Mouse (Mus musculus) brown adipose tissue, adult 24 weeks (tissue): ENCODE measurements around the gene Dync1i1. TPM values are rescaled to one million over a fixed set of nuclear protein-coding genes. Genes with fewer than 3 reads are reported as not detected.

Experiments used
- H3K27ac ChIP-seq: fragments of 200-500 bp; replicated peaks from 2 replicates; pipeline ENCODE4 v1.5.1; 2012; ENCODE audit warnings: low read depth, mild to moderate bottlenecking, low read length
- H3K4me1 ChIP-seq: fragments of 200-500 bp; 2 replicates; pipeline ENCODE4 v1.6.1; 2012; ENCODE audit warnings: low read length, mixed read lengths; ENCODE audit not compliant: control insufficient read depth, insufficient read depth, insufficient read length
- H3K4me3 ChIP-seq: fragments of 200-500 bp; 2 replicates; pipeline ENCODE4 v1.5.1; 2012; ENCODE audit warnings: low read depth, mild to moderate bottlenecking, low read length, moderate library complexity; ENCODE audit not compliant: insufficient read depth
- polyA plus RNA-seq: library from polyadenylated mRNA; stranded (reverse); fragments of >200 nt; gene quantifications from 2 replicates; pipeline ENCODE4 v1.2.4, GENCODE M21; 2012; ENCODE audit not compliant: missing spikeins, insufficient read depth, insufficient read length

Gene Dync1i1
- polyA plus RNA-seq, 1 experiment: not detected

DNA sequence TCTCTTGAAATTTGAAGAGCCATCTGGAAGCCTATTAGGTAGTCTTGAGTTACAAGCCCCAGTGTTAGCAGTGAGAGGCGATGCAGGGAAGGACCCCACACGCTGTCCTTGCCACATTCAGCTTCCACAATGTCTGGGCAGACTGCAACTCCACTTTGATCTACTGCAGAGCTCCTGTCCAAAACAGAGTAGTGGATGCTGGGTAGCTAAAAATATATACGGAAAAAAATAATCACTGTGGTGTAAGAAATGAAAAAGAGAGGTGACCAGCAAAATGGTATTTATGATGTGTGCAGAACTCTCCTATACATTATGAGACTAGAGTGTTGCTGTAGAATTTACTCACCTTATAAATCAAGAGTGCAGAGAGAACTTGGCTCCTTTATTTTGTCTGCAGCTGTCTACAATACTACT, 82.6 kb downstream of the Dync1i1 start:
- Histone ChIP-seq H3K4me3 (no peak overlapping the region), H3K4me1 (no peaks in the 10 kb centered on the region), H3K27ac (no peak overlapping the region)

DNA sequence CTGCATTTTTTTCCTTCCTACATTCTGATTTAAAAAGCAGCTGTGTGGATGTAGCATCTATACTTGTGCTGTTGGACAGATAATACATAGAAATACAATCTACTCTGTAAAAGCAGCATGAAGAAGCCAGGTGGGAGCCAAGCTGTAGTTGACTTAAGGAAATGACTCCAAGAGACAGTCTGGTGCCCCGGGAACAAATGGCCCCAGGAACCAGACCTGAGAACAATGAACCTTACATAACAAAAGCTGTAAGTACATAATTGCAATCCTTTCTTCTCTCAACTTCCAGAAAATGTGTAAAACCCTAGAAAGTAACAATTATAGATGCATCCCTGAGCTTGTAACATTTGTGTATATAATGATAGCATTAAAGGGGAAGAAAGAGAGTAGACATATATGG, 86.6 kb downstream of the Dync1i1 start:
- Histone ChIP-seq H3K4me1 (no peaks in the 10 kb centered on the region), H3K27ac (no peak overlapping the region), H3K4me3 (no peak overlapping the region)

DNA sequence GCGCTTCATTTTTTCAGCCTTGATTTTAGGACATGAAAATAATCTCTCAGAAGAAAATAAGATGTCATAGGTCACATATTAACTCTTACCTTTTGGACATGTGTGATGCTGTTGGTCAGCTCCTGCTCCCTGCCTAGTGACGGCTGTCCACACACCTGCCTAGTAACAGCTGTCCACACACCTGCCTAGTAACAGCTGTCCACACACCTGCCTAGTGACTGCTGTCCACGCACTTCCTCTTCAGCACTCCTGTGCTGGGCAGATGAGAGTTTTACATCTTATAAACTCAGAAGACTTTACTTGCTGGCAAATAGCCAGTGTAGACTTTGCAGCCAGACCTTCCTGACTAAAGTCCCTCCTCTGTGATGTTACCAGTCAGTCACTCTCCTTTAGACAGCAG, 94.2 kb downstream of the Dync1i1 start:
- no peaks in the 10 kb centered on the region for H3K4me1 ChIP-seq
- no peak overlapping the region for H3K4me3 ChIP-seq

DNA sequence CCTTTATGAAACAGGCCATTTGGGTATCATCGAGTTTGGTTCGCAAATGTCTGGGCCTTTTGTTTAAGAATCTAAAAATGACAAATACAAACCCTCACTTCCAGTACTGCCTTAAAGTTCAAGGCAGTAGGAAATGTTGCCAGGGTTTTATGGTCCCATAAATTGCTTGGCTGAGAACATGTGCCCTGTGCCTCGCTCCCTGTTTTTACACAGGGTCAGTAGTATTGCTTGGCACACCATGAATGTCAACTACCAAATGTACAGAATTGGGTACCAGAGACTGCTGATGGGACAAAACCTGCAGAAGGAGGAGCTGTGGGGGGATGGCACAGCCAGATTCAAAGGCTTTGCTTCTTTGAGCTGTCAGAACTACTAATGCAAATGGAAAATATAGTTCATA, 100.0 kb downstream of the Dync1i1 start:
- Histone ChIP-seq H3K27ac (no peak overlapping the region), H3K4me3 (no peak overlapping the region), H3K4me1 (no peaks in the 10 kb centered on the region)

More for the DNA sequence above, 94.2 kb downstream of the Dync1i1 start:
- H3K27ac ChIP-seq: no peak overlapping the region

DNA sequence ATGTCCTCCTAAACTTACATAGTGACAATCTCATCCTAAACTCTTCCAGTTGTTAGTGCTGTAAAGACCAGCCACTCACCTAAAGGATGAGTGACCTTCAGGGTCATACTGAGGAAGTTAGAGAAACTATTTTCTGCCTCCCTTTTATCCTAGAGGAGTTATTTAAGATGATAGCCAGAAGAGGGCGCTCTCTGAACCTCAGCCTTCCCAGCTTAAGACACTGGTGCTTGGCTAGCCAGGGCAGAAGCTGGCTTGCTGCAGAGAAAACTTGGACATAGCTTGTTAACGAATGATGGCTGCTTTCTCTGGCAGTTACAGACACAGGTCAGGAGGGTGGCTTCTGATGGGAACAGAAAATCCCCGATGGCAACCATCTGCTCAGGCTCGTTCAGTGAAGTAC, 101.6 kb downstream of the Dync1i1 start:
- Histone ChIP-seq H3K4me3 (no peak overlapping the region), H3K4me1 (no peaks in the 10 kb centered on the region), H3K27ac (no peak overlapping the region)

DNA sequence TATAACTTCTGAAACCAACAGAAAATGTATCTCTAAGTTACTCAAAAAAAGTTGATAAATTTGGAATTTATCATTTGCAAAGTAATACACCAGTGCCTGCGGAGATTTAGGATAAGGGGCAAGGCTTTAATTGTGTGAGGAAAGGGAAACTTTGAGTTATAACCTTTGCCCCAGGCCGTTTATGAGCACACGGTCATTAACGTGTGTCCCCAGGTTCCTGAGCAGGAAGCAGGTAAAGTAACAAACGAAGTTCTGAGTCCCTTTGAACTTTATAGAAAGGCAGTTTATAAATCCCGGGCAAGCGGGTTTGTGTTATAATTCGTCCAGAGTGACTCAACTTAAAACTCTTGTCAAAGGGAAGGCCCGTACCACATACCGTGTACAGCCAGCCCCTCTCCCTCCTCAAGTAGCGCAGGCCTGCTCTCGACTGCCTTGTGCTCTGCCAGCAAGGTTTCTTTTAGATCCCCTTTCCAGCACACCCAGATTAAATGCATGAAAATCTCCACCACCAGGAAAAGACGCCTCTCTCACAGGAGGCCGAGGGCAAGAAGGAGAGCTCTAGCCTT, 103.1 kb downstream of the Dync1i1 start:
- H3K27ac ChIP-seq: no peak overlapping the region
- no peaks in the 10 kb centered on the region for H3K4me1 ChIP-seq
- H3K4me3 ChIP-seq: no peak overlapping the region

DNA sequence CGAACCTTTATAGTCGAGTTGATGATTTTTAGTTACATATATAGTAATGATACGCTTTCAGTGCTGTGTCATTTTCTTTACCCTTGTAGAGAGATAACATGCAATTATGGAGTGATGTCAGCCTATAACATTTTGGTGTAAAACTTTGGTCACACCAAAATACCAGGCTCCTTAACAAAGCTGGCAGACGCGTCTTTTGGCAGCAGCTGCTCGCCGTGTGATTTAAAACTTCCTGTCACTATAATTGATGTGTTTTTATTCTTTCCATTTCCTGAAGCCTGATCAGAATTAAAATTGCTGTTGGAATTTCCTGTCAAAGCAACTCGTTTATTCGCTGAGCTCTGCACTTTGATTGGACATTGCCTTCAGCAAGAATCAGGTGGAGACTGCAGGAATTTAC, 103.7 kb downstream of the Dync1i1 start:
- Histone ChIP-seq H3K4me3 (no peak overlapping the region), H3K27ac (no peak overlapping the region), H3K4me1 (no peaks in the 10 kb centered on the region)

DNA sequence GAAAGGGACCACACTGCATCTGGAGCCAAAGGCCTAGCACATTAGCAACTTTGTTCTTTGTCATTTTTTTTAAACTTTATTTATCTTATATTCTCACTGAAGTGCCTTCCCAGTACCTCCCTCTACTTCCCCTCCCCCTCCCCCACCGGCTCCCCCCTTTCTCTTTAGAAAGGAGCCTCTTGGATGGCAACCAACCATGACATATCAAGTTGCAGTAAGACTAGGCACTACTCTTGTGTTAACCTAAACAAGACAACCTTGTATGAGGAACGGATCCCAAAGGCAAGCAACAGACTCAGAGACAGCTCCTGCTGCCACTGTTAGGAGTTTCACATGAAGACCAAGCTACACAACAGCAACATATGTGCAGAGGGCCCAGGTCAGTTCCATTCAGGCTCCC, 105.3 kb downstream of the Dync1i1 start:
- Histone ChIP-seq H3K27ac (no peak overlapping the region), H3K4me1 (no peaks in the 10 kb centered on the region), H3K4me3 (no peak overlapping the region)

DNA sequence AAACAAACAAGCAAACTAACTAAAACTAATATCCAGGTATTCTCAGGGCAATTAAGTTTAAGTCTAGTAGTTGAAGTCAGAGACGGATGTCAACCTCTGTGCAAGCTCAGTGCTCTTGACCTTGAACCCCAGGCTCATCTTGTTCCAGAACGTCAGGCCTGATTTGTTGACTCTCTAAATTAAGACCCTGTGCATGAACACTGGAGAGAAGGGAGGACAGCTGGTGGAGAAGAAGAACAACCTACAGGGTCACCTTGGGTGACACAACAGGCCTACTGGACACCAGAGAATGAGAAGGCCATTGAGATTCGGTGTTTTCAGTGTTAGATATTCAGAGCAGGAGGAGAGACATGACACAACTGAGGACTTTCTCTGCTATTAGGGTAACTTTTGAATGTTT, 105.8 kb downstream of the Dync1i1 start:
- H3K4me1 ChIP-seq: no peaks in the 10 kb centered on the region
- H3K4me3 ChIP-seq: no peak overlapping the region
- no peak overlapping the region for H3K27ac ChIP-seq

DNA sequence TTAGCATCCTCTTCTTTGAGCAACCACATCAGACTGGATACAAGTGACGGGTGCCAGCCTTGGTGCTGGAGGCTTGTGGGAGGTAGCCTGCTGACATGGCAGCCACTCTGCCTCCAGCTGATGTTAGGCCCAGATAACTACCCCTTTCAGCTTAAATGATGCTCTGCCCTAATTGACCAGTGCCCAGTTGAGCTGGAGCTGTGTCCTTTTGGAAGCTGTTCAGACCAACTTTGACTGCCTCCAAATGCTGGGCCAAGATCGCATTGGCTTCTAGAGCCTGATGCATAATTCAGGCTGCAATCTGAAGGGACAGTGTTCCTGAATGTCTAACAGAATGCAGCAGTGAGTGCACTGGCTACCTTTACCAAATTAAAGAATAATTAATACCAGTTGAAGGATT, 107.4 kb downstream of the Dync1i1 start:
- no peak overlapping the region for H3K4me3 ChIP-seq

DNA sequence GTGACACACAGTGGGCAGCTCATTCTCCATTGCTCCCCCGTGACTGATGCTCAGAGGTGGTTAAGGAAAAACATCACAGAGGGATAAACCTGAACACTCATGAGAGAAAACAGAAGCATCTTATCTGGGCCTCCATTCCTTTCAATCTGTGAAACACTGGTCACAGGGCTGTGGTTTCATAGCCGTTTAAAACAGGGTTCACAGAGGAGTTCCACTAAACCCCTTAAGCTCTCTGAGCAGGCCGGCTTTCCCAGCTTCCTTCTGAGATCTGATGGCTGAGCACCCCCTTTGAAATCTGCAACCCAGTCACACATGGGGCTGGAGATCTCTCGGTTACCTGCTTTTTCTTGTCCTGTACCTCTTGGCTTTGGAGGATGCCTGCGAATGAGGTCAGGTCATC, 117.0 kb downstream of the Dync1i1 start:
- Histone ChIP-seq H3K4me3 (no peak overlapping the region), H3K4me1 (no peaks in the 10 kb centered on the region), H3K27ac (no peak overlapping the region)

More for the DNA sequence above, 107.4 kb downstream of the Dync1i1 start:
- no peaks in the 10 kb centered on the region for H3K4me1 ChIP-seq
- H3K27ac ChIP-seq: no peak overlapping the region

DNA sequence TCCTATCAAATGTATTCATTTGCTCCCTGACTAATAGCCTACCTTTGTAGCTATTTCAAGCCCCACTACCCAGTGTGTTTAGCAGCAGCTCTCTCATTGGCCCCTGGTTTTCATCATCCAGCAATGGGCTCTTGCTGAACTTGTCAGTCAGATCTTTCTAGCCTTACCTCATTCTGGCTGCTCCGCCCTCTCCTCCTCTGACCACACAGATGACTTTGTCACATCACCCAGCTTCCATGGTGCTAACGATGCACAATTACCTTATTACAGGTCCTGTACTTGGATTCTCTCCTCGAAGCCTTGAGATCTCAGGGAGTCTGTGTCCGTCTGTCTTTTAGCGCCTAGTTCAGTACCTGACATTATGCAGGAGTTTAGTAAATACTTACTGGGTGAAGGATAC, 120.7 kb downstream of the Dync1i1 start:
- Histone ChIP-seq H3K4me1 (no peaks in the 10 kb centered on the region), H3K27ac (no peak overlapping the region), H3K4me3 (no peak overlapping the region)

DNA sequence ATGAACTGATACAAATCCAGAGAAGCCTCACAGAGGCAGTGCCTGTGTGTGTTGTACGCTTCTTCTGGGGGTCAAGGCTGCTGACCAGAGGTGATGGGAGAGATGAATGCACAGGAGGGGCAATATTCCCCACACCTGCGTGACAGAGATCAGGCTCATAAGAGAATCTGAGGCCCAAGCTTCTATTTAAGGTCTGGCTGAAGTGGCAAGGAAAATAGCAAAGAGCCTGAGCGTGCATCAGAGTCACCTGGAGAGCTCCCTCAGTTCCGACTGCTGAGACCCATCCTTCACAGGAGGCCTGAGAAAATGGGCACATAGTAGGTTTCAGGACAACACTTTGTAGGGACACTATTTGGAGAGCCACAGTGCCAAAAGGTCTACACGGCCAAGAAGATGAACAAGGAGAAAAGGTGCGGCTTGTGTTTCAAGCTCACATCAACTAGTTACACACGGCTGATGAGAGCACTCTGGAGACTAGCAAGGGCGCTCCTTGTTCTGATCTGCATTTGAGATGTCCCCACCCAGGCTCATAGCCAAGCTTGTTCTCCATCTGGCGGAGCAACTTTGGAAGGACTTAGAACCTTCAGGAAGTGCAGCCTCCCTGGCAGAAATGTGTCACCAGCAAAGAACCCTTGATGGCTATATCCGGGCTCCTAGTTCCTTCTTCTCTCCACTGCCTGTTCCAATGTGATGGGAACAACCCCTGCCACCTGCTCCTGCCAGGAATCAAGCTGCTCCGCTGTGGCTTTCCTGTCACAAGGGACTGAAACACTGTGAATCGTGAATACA, 128.8 kb downstream of the Dync1i1 start:
- H3K27ac ChIP-seq: no peak overlapping the region
- H3K4me3 ChIP-seq: no peak overlapping the region

DNA sequence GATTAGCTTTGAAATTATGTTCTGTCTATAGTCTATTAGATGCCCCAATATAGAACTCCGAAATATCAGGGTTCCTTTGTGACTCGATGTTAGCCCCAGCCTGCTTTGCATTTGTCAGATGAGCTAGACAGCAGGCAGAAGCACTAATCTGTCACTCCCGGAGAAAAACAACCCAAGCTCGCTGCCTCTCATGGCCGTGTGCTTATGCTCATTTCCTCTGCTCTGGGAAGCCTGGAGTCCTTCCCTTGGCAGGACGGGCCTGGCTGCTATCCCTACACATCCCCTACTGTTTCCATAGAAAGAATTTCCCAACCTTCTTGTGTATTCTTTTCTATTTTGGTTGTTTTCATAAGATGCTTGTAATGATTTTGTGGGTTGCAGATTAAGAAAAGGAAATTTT, 130.1 kb downstream of the Dync1i1 start:
- H3K4me3 ChIP-seq: no peak overlapping the region
- no peak overlapping the region for H3K27ac ChIP-seq
- H3K4me1 ChIP-seq: no peaks in the 10 kb centered on the region

More for the DNA sequence above, 128.8 kb downstream of the Dync1i1 start:
- H3K4me1 ChIP-seq: no peaks in the 10 kb centered on the region

DNA sequence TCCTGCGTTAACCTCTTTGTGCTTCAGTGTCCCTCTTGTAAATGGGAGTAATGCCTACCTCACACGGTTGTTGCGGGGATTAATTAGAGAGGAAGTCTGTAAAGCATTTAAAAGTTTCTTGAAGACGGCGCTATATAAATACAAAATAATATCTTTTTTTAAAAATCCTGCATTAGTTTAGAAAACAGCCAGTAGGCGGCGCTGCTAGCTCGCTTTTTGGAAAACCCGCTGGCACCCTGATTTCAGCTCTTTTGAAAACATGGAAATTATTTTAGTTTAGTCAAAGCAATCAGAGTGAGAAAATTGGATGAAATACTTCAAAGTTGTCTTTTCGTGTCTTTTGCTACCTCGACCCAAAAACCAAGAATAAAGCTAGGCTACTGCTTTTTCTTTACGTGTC, 132.9 kb downstream of the Dync1i1 start:
- H3K4me3 ChIP-seq: no peak overlapping the region
- no peak overlapping the region for H3K27ac ChIP-seq
- no peaks in the 10 kb centered on the region for H3K4me1 ChIP-seq

DNA sequence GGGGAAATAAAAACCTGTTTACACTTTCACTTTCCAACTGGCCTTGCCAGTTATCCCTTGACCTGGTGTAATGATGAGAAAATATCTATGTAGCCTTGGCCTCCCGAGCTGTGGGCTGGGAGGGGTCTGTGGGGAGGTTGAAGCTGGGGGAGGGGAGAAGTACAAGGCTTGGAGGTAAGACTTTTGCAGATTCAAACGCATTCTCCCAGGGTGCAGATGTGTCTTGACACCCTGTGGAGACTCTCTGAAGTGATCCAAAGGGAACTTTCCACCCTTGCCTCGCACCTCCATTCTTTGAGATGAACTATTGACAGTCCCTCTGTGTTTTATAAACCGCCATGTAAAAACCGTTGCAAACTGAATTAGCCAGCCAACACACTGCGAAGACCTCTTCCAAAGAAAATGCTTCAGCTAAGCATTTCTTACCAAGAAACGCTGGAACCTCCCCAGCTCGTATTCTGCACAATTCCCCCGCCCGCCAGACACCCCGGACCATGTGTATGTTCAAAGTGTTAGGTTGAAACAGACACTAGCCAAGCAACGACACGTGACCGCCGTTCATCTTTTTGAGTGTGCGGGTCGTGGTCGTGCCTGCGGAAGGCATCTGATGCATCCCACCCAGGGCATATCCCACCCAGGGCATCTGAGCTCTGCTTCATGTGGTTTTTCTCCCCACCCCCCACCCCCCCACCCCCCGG, 133.6 kb downstream of the Dync1i1 start:
- no peak overlapping the region for H3K4me3 ChIP-seq

More for the DNA sequence above, 133.6 kb downstream of the Dync1i1 start:
- Histone ChIP-seq H3K4me1 (no peaks in the 10 kb centered on the region), H3K27ac (no peak overlapping the region)
